Mouse (Mus musculus) right cerebral cortex, adult 2 months (tissue): ENCODE measurements at regions not wholly inside any gene's neighbourhood (a gene's known extent, or its start where the extent isn't known, plus 50 kb on each side); places are given as distances from the start of the nearest gene placed in this dataset.
A peak's percentile ranks its signal among the peaks of the same experiment; 100 is the strongest.

Source experiments
- DNase-seq, 2 experiments: peaks; one replicate each; pipeline ENCODE4 v3.0.0; 2021 to 2022; ENCODE audit warnings: low spot score in 2 of 2

DNA sequence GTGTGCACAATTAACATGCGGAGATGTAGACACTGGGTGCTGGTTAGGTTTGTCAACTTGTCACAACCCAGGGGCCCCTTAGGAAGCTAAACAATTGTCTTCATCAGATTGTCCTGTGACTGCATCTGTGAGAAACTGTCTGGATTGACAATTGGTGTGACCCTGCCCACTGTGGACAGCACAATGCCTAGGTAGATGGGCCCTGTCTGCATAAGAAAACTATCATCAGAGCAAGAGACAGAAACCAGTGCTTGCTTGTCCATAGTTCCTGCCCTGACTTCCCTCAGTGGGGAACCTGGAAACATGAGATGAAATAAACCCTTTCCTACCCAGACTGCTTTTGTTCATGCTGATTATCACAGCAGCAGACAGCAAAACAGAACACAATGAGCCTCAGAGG, 63.5 kb upstream of the Tyw5 start:
- DNase-seq = no peak

- DNase-seq = no peak
These were observed 65.3 kb upstream of the Tyw5 start for GRCm38 (mm10) chr1:57472235-57472634.

GRCm38 (mm10) chr1:57477725-57478124, 70.8 kb upstream of the Tyw5 start:
- DNase-seq = no peak

- no peak for DNase-seq
These were observed 71.2 kb upstream of the Tyw5 start for GRCm38 (mm10) chr1:57478151-57478550.

DNA sequence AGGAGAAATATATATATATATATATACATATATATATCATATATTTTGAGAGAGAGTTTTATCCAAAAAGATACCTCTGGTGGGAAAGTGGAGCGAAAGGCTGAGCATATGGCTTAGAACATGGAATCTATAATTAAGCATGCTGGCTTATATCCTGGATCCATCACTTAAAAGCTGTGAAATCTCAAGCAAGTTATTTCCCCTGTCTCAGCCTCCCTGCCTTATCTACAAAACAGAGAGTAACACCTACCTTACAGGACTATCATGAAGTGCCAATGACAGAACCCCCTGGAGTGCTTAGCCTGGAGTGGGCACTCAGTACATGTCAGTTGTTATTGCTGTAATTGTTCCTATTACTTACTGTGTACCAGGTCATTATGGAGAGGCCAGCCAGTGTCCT, 71.9 kb upstream of the Tyw5 start:
- no peak for DNase-seq

DNA sequence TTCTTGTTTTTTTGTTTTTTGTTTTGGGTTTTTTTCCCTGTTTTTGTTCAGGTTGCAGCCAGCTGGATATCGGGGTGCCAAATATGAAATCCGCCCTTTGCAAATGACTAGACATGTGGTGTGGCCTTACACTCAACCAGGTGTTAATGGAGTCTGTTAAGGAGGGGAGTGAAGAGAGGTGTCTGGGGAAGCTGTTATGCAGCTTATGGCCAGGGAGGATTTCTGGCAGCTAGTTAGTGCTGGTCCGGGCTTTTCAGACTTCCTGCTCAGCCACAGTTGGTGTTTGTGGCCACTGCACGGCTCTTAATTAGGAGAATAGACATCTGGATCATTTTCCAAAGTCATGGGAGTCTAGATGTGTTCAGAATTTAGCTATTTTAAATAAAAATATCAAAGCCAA, 72.7 kb upstream of the Tyw5 start:
- DNase-seq = no peak

DNA sequence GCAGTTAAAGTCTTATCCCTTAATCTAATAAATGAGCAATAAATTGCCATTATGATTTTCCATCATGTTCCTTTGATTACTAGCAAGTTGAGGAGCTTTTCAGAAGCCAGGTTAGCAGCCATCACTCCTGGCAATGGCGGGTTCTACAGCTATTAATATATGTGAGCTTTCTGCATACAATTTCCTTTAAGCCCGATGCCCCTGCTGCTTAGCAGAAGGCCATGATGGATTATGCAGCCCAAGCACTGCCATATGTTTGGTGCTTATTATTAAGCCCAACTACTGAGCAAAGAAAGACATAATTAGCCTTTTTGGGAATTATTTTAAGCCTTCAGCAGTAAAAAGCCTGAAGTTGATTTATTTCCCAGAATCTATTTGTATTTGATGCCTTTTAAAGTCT, 82.3 kb upstream of the Tyw5 start:
- no peak for DNase-seq

DNA sequence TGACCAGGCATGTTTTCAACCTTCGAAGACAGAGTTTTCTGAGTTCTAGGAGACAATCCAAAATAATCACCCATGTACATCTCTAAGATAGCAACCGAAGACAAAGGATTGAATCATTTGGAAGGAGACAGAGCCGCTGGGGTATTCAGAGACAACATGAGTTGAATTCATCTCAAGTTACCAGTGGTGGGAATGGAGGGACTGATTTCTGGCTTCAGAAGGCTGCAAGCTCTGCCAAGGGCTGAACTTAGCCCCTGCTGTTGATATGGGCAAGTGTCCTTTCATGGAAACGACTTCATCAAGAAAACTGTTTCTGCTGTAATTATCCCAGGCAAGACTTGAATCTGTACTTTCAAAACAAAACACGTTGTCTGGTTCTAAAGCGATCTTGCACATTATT, 82.7 kb upstream of the Tyw5 start:
- no peak for DNase-seq

- DNase-seq = no peak
These were observed 83.1 kb upstream of the Tyw5 start for GRCm38 (mm10) chr1:57490021-57490420.

GRCm38 (mm10) chr1:57492696-57493095, 85.8 kb upstream of the Tyw5 start:
- no peak for DNase-seq

GRCm38 (mm10) chr1:57497489-57498037, 90.7 kb upstream of the Tyw5 start:
- DNase-seq = no peak

GRCm38 (mm10) chr1:57510359-57511120, 103.6 kb upstream of the Tyw5 start:
- no peak for DNase-seq

GRCm38 (mm10) chr1:57511902-57512301, 105.0 kb upstream of the Tyw5 start:
- no peak for DNase-seq

DNA sequence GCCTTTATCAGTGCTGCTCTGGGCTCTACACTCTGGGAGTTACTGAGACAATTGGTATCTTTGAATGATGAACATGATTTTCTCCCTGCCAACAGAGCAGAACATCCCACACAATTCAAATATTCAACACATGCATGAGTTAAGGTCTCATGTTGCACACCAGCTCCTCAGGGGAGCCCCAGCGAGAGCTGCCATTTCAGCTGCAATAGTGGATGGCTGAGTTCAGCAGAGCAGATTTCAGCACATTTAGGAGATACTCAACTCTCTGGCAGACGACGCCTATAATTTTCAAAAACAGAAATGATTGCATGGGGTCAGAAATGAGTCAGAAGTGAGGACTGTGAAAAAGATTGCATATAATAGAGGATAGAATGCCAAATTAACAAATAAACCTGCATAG, 105.6 kb upstream of the Tyw5 start:
- no peak for DNase-seq

DNA sequence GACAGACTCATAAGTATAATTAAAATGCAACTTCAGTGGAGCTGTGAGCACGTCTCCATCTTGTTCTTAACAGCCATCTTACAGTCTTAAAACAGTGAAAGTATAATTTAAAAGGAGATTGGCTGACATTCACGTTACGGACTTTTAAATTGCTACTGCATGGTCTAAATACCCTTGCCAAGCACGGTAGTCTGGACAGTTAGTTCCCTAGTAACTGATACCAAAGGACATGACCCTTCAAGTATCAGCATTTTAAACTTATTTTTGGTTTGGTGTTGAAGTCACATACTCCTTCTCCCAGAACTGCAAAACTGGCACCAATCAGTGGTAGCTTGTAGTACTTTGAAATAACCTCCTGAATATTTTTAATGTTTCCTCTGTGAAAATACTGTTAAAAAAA, 119.1 kb upstream of the Tyw5 start:
- DNase-seq = no peak

- DNase-seq = no peak
These were observed 121.8 kb upstream of the Tyw5 start for GRCm38 (mm10) chr1:57528703-57529102.

- DNase-seq = no peak
These were observed 122.4 kb upstream of the Tyw5 start for GRCm38 (mm10) chr1:57529320-57529719.

DNA sequence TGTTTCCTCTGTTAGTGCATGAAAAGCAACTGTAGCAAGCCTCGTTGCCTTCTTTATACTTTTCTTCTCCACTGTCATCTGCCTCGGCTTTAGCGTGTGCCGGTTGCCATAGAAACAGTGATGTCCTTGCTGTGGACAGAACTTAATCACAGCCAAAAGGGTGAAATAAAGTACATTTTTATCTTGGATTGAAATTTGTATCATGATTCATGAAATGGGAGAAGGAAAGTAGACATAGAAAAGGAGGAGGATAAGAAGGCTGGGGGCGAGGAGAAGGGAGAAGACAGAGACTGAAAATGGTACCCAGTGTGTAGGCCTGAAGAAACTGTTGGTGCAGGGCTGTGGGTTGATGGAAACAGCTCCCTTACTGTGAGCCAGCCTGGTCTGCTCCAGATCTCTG, 130.5 kb upstream of the Tyw5 start:
- peak; percentile 43 to 49 for DNase-seq

DNA sequence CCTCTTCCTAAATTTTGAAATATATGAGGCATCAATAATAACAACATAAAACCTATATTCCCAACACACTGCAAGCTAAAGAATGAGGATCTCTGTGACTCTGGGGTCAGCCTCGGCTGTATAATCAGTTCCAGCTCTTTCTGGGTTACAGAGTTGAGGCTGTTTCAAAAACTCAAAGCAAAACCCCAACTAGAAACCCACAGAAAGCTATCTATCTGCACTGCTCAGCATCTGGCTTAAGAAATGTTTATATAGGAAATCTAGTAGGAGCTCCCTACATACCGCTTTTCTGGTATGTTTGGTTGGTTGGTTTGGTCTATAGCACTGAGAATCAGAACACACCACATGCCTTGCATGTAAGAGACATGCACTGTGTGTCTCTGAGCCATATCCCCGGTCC, 137.8 kb upstream of the Tyw5 start:
- DNase-seq = no peak

- DNase-seq = no peak
These were observed 139.1 kb upstream of the Tyw5 start for GRCm38 (mm10) chr1:57545792-57546685.

DNA sequence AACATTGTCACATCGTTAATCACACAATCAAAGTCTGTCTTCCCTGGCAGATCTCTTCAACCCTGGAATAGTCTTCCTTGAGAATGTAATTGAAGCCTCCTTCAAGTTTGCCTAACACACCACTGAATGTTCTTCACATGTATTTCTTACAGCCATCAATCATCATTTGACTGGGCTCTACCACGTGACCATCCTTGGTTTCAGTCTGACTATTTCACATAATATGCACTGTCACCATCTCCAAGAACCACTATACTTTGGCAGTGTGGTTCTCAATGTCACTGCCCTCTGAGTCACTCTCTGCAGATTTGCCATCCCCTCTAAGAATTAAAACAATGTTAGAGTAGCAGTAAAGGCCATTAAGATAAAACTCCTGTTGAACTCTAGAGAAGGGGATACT, 154.6 kb upstream of the Tyw5 start:
- no peak for DNase-seq

DNA sequence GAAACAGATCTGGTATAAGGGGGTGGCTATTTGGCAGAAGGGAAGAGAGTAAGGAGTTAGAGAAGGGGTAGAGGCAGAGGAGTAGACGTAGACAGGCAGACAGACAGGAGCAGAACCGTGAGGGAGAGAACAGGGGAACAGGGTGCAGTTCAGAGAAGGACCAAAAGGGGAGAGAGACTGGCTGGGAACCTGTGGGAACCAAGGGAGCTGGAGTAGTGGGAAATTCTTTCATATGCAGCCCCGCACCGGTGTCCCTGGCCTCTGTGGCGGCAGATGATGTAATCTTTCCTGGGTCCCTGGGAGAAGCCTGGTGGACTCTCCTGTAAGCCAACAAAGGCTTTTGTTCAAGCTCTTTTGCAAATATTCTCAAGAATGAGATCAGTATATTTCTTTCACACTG, 157.8 kb upstream of the Tyw5 start:
- DNase-seq = no peak

- DNase-seq = no peak
These were observed 165.2 kb upstream of the Tyw5 start for GRCm38 (mm10) chr1:57572097-57572496.
